Mouse (Mus musculus): Measurements from ENCODE around the gene Tmco5b.

DNA sequence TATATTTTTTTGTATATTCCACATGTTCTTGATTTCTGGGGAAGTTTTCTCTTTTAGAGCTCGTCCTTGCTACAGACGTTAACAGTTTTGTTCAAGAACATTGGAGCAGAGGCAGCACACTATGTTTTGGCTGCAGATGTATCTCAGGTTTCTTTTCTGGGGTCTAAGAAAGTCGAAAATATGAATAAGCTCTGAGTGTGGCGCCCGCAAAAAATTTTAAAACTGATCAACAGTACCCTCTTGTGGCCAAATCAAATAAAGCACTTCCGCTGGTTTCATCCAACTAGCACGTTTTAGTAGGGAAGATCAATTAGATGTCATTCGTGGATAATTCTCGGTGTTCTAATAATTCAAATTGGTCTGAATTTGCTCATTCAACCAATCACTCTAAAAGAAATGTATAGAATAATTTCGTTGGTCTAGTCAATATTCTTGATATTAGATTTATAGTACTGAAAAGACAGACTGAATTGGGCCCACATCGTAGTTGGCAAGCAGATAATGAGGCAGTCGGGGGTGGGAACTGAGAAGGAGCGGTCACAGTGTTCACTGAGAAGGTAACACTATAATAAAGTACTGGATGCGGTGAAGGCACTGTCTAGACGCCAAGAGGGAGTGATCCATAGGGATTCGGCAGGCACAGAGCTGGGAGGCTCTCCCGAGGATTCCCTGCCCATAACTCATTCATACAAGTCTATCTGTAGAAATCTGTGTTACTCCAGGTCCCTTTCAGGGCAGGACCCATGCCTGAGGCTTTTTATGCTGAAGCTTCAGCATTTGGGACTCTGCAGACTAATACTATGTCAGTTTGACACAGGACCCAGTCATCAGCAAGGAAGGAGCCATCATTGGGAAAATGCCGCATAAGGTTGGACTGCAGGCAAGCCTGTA is 17.1 kb downstream of the Tmco5b start:
- no peak for TF ChIP-seq POLR2A (IDR thresholded peaks at IDR 0.05; ENCODE audit: borderline replicate concordance, insufficient read depth, low read length)
- peak; percentile 23; the same call in 1 of the 2 replicates for TF ChIP-seq CTCF (IDR thresholded peaks at IDR 0.05; ENCODE audit: borderline replicate concordance, insufficient read depth, low read depth, low read length)

Measured in cerebellum, adult 2 months (tissue).